Mouse (Mus musculus) gastrocnemius, postnatal 25 days (tissue): Measurements from ENCODE around the gene Brf1. TPM values are rescaled to one million over a fixed set of nuclear protein-coding genes. Genes with fewer than 3 reads are reported as not detected.

Experiments used
- DNase-seq: peaks from one replicate; pipeline ENCODE4 v3.0.0; 2022
- total RNA-seq, 2 experiments: library from RNA; stranded (reverse); gene quantifications; 1 replicate in 1 of 2; 2 replicates in 1 of 2; pipeline ENCODE4 v1.2.3; 2021

Brf1 gene
- total RNA-seq, 2 experiments from 2014 or later: 19.3 to 19.4 TPM

DNA sequence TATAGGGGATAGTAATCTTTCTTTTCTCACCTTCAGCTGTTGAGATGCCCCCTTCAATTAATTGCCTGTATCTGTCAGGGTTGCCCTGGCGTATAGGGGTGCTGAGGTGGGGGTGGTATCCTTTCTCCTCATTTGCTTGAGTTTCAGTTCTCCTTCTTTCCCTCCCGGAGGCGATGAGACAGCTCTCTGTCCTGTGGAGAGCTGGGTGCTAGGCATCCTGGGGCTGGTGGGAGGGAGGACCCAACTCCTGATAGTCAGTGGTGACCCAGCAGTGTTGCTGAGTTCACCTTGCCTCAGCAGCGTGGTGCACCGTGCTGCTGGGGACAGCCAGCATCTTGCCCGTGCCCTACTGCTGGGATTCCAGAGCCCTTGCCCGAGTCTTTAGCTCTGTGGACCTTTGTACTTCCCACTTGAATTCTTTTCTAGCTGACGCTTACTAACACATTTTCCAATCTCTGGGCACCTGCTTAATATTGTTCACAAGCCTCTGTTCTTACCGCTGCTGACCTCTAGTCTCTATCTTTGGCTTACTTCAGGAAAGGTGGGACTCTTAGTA, 17.0 kb upstream of the Brf1 start:
- no peak for DNase-seq

DNA sequence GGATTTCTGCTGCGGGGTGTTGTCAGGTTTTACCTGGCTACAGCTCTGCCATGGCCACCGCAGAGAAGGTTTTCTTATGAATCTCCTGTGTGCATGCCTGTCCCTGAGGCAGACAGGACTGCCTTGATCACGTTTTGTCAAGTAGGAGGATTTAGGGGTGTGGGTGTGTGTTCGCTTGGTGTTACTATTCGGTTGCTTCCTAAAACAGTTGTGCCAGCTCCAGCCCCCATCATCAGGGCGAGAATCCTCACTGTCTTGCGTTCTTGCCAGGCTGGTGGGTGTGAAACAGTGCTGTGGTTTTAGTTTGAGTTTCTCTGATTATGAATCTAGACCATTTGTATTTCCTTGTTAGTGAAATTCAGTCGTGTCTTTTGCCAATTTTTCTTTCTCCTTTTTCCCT, 16.5 kb upstream of the Brf1 start:
- no peak for DNase-seq

DNA sequence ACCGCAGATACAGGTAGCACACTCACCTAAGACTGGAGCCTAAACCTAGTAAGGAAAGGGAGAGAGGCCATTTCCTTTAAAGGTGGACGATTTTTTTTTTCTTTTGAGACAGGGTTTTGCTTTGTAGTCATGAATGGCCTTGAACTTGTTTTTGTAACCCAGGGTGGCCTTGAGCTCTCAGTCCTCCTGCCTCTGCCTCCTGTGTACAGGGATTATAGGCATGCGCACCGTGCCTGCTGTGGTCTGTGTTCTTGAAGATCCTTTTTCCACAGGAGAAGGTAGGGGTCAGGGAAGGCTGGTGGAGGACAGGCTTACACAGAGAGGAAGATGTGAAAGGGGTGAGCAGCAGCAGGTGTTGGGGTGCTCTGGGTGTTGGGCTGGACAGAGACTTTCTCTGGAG, 15.5 kb upstream of the Brf1 start:
- no peak for DNase-seq

DNA sequence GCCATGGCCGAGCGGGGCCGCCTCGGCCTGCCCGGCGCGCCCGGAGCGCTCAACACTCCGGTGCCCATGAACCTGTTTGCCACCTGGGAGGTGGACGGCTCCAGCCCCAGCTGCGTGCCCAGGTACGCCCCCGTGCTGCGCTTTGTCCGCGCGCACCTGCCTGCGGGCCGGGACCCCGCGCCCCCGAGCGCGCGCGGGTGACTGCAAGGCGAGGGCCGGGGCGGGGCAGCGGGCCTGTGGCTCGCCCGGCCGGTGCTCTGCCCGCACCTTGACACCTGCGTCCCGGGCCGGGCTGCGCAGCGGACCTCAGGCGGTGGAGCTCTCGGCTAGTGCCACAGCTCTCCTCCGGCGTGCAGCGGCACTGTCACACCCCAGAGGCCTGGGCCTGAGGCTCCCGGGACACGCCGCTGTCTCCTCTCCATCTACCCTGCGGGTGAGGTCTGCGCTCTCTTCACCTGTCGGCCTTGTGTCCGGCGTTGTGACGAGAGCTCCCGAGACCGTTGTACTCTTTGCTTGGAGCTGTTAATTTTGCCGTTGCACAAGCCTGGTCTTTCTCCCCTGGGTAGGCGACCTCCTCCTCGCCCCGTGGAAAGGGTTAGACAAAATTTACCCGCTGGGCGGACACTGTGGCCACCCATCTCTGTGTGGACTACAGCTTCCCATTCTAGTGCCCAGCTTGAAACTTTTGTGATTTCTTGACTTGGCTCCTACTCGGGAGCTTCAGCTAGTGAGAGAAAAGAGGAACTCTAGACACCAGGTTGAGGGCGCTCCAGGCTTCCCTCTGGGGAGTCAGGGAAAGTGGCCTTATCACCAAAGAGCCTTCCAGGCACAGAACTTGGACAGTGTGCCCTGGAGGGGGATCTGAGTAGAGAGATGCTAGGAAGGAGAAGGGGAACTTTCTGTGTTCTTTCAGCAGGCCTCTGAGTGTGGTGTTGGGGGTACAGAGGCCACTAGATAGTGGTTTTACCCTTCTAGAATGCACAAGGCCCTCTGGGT, 14.4 kb upstream of the Brf1 start:
- peak; percentile 39 for DNase-seq

GRCm38 (mm10) chr12:113013604-113014558, 13.4 kb upstream of the Brf1 start, which contains the start of gene Pacs2:
Pacs2 (plus strand) TSS chr12:113014508.
- peak; percentile 96 for DNase-seq

GRCm38 (mm10) chr12:113013021-113013491, 12.6 kb upstream of the Brf1 start:
- DNase-seq: peak; percentile 40

GRCm38 (mm10) chr12:113012443-113012842, 11.9 kb upstream of the Brf1 start:
- DNase-seq: no peak

- no peak for DNase-seq
These were observed 11.3 kb upstream of the Brf1 start for GRCm38 (mm10) chr12:113011702-113012360.

DNA sequence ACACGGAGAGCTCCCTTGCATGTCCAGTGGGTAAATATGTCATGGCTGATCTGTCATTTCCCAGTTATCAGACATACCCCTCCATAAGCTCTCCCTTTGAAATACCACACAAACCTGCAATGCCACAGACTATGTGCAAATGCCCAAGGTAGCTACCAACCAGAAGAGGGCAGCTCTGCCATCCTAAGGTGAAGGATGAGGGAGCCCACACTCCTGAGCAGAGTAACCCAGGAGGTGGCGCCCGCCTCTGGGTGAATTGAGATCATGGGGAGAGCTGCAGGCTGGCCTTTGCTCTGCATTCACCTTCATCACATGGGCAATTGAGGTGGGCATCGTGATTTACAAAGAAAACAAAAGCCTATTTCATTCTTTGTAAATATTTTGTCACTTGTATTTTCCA, 4.5 kb upstream of the Brf1 start:
- DNase-seq: peak; percentile 68

DNA sequence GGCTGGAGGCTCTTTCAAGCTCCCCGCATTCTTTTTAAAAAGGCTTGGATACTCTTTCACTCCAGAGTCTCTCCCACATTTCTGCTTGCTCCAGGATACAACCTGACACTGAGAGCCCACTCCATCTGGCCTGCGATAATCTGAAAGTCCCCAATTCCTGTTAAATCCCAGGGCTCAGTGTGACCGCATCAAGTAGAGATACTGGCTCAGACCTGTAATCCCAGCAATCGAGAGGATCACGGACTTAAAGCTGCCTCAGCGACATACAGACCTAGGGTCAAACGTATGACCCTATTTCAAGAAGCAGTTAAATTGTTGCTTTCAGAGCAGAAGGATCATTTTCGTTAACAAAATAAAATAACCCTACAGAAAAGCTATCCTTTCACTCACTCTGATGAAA, 3.5 kb upstream of the Brf1 start:
- DNase-seq: no peak

- DNase-seq: no peak
These were observed 2.2 kb upstream of the Brf1 start for GRCm38 (mm10) chr12:113002667-113003066.

- DNase-seq: no peak
These were observed 600 bp upstream of the Brf1 start for GRCm38 (mm10) chr12:113001133-113001474.

- no peak for DNase-seq
These were observed 773 bp downstream of the Brf1 start for GRCm38 (mm10) chr12:112999569-113000293.

DNA sequence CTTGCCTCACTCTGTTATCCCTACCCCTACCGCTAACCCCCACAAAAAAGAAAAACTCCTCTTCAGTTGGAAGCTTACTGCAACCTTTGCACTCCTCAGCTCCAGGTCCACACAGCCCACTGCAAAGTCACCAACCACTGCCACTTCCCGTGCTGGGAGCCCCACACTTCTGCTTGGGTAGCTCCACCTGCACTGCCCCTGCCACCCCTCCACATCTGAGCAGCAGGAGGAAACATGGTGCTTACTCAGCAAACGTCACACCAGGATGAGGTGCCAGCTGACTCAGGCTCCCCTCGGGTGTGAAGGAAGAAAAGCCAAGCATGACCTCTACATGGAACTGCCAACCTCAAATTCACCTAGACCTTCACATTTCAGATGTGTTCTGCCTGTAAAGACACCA, 6.4 kb downstream of the Brf1 start:
- DNase-seq: no peak

DNA sequence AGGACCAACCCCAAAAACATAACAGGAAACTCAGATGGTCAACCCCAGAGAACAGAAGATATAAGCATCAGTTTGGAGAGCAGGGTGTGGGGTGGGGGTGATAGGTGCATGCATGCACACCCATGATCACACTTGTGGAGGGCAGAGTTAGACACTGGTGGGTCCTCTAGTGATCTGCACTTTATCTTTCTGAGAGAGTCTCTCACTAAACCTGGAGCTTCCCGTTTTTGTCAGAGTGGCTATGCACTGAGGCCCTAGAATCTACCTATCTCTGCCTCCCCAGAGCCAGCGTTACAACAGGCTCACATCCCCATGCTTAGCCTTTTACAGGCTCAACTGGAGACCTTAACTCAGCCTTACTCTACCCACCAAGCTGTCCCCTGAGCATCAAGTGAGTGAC, 9.1 kb downstream of the Brf1 start:
- no peak for DNase-seq

DNA sequence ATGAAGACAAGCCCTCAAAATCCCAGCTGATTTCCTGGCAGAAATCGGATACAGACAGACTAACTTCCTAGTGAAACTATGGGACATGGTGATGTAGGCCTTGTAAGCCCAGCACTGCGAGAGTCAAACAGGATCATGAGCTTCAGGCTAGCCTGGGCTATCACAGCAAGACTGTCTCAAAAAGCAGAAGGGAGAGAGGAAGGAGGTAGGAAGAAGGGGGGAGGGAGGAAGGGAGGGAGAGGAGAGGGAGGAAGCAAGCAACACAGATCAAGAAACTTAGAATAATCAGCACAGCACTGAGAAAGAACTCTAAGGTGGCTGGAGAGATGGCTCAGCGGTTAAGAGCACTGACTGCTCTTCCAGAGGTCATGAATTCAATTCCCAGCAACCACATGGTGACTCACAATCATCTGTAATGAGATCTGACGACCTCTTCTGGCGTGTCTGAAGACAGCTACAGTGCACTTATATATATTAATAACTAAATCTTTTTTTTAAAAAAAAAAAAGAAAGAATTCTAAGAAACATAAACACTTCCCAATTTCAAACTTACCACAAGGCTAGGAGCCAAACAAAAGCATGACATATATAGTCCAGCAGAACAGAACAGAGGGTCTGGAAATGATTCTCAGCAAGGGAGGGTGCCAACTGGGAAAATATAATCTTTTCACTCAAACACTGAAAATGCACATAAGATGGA, 9.6 kb downstream of the Brf1 start:
- DNase-seq: no peak

DNA sequence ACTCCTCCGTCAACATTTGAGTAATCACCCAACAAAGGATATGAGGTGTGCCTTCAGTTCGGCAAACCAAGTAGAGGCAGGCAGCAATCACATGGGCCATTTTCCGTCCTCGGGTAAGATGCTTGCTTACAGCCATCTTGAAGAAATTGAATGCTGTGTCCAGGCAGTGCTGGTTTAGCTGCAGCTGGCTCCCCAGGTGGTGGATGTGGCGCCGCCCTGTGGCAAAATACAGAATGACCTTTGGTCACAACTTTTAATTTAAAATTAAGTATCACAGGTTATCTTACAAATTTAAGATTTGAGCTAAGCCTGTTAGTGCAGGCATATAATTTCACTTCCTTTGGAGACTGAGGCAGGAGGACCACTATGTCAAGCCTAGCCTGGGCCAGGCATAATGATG, 12.6 kb downstream of the Brf1 start:
- no peak for DNase-seq

DNA sequence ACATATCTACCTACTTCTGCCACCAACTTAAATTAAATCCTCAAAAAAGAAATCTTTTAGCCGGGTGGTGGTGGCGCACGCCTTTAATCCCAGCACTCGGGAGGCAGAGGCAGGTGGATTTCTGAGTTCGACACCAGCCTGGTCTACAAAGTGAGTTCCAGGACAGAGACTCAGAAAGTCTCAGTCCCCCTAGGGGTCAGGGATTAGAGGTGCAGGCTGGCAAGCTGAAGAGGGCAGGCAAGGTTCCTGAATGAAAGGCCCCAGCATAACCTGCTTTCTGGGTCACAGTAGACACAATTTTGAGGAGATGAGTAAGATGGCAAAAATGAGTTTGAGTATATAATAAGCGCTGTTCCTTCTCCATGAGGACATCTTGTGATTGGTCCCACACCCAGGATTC, 15.2 kb downstream of the Brf1 start:
- DNase-seq: no peak

DNA sequence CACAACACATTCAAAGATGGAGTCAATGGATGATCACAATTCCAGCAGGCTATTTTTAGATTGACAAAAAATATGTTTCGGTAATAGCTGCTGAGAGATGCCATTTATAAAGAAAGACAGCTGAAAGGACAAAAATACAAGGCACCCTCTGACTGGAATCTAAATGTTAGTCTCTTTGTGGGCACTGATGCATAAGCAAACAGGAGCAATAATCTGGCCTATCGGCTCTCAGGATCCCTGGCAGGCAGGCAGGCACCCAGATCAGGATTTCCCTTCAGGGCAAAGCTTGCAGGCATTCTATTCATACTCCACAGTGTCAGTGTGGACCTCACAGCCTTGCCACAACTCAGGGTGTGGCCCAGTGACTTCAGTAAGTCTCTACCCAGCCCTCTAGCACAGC, 18.5 kb downstream of the Brf1 start:
- no peak for DNase-seq

GRCm38 (mm10) chr12:112977156-112977555, 23.3 kb downstream of the Brf1 start:
- no peak for DNase-seq
